Mouse (Mus musculus) left cerebral cortex, adult 9 months (tissue): ENCODE measurements at regions not wholly inside any gene's neighbourhood (a gene's known extent, or its start where the extent isn't known, plus 50 kb on each side); places are given as distances from the start of the nearest gene placed in this dataset.

Experiments
- DNase-seq, 2 experiments: peaks; one replicate each; pipeline ENCODE4 v3.0.0; 2022; ENCODE audit warnings: low spot score in 2 of 2

- DNase-seq, result no peak
Observed at GRCm38 (mm10) chr3:41413771-41414170, 141.8 kb upstream of the Jade1 start.

GRCm38 (mm10) chr3:41412698-41413097 lies 142.8 kb upstream of the Jade1 start:
- DNase-seq, result no peak

GRCm38 (mm10) chr3:41408821-41409737 lies 146.5 kb upstream of the Jade1 start:
- DNase-seq, result peak in 1 of 2 experiments; percentile 8

- peak; percentile 39 to 66 for DNase-seq
Observed at GRCm38 (mm10) chr3:41408423-41408820, 147.1 kb upstream of the Jade1 start.

GRCm38 (mm10) chr3:41407988-41408387 lies 147.5 kb upstream of the Jade1 start:
- DNase-seq, result no peak

GRCm38 (mm10) chr3:41407520-41407919 lies 148.0 kb upstream of the Jade1 start:
- DNase-seq, result no peak

- no peak for DNase-seq
Observed at GRCm38 (mm10) chr3:41401881-41402280, 153.7 kb upstream of the Jade1 start.

GRCm38 (mm10) chr3:41389868-41390267 lies 165.7 kb upstream of the Jade1 start:
- no peak for DNase-seq

GRCm38 (mm10) chr3:41387469-41388212 lies 167.9 kb upstream of the Jade1 start:
- no peak for DNase-seq

GRCm38 (mm10) chr3:41386299-41386698 lies 169.2 kb upstream of the Jade1 start:
- no peak for DNase-seq

- no peak for DNase-seq
Observed at GRCm38 (mm10) chr3:41384410-41384809, 171.1 kb upstream of the Jade1 start.

- DNase-seq, result no peak
Observed at GRCm38 (mm10) chr3:41378576-41378975, 177.0 kb upstream of the Jade1 start.

- peak in 1 of 2 experiments; percentile 28 for DNase-seq
Observed at GRCm38 (mm10) chr3:41377826-41378406, 177.6 kb upstream of the Jade1 start.

GRCm38 (mm10) chr3:41376848-41377582 lies 178.5 kb upstream of the Jade1 start:
- DNase-seq, result no peak

GRCm38 (mm10) chr3:41375230-41375930 lies 180.2 kb upstream of the Jade1 start:
- no peak for DNase-seq

- DNase-seq, result no peak
Observed at GRCm38 (mm10) chr3:41373198-41373597, 182.3 kb upstream of the Jade1 start.

- no peak for DNase-seq
Observed at GRCm38 (mm10) chr3:41368351-41369101, 187.0 kb upstream of the Jade1 start.

GRCm38 (mm10) chr3:41366764-41367163 lies 188.8 kb upstream of the Jade1 start:
- no peak for DNase-seq

- DNase-seq, result no peak
Observed at GRCm38 (mm10) chr3:41366264-41366663, 189.3 kb upstream of the Jade1 start.

- DNase-seq, result no peak
Observed at GRCm38 (mm10) chr3:41365145-41365830, 190.2 kb upstream of the Jade1 start.
